Mouse (Mus musculus): Measurements from ENCODE around the gene Ovol3.

- no peak for TF ChIP-seq POLR2A (IDR thresholded peaks at IDR 0.05; ENCODE audit: borderline replicate concordance, extremely low read depth, insufficient read depth, insufficient read length, poor library complexity, severe bottlenecking)
- TF ChIP-seq CTCF (IDR thresholded peaks at IDR 0.05; ENCODE audit: borderline replicate concordance, extremely low read depth, insufficient read depth, insufficient read length), result no peak
Observed at GRCm38 (mm10) chr7:30211025-30211424, 24.5 kb downstream of the Ovol3 start.
